34 mouse cellular contexts compared by ENCODE assay signal in the genomic region with DNA sequence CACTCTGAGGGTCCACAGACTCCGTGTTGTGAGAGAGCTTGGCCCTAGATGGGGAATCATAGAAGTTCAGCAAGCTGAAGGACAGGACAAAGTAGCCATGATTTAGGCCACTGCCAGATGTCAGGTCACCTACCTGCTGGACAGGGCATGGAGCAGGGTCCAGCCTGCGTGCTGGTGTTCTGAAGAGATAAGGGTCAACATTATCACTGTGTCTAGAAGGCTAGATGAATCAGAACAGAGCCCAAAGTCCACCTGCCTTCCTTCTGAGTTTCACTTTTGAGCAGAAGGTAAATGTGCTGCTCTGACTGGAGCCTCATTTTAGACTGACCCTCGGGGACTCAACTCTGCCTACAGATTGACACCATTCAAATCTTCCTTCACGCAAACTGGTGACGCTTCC. TPM values are rescaled to one million over a fixed set of nuclear protein-coding genes. Genes with fewer than 3 reads are reported as not detected.
A peak's percentile ranks its signal among the peaks of the same experiment; 100 is the strongest.
DNase-seq lines count a peak whose midpoint lies in the region; ATAC-seq and TF ChIP-seq lines count a peak whose summit lies in the region.
"Had no signal": no experiment of that assay in that cellular context is flagged by ENCODE, and none has a peak within 500 bp of the region (broad histone marks: within the 10 kb centered on the region; RNA-seq: fewer than 3 reads in every experiment).

A gene (plus strand): TSS at position 284 of the 400 bp plus-strand sequence.

- DNase-seq in liver, postnatal 0 days: no peak
- DNase-seq in liver, embryonic 11.5 days (ENCODE audit: low spot score): no peak
- no peak for DNase-seq in layer of hippocampus, postnatal 36 days
- no peak for DNase-seq in urinary bladder, postnatal 25 days (ENCODE audit: low spot score)
- DNase-seq: adrenal gland, adult 8-10 months; cerebellum, adult 18-20 months; cerebellum, postnatal 14 days; embryo, embryonic 11 days; heart, postnatal 14 days; kidney, adult 8-10 months; kidney, postnatal 4 days; layer of hippocampus, adult 9-11 months; liver, embryonic 13.5 days; lung, adult 2 months; lung, postnatal 10 days; right cerebral cortex, postnatal 4 days had no signal

- H3K36me3 ChIP-seq in liver, postnatal 0 days (replicated peaks; ENCODE audit: insufficient read depth, low read length): no peaks in the 10 kb centered on the region
- no peaks in the 10 kb centered on the region for H3K36me3 ChIP-seq in liver, embryonic 11.5 days (ENCODE audit: control insufficient read depth, insufficient read depth, low read length)
- H3K36me3 ChIP-seq in intestine, embryonic 16.5 days (ENCODE audit: control insufficient read depth, insufficient read depth, low read length): no peaks in the 10 kb centered on the region
- H3K36me3 ChIP-seq: embryonic facial prominence, embryonic 12.5 days; hindbrain, embryonic 10.5 days; hindbrain, embryonic 15.5 days; limb, embryonic 12.5 days; liver, embryonic 13.5 days; midbrain, embryonic 10.5 days; midbrain, embryonic 15.5 days; neural tube, embryonic 12.5 days; stomach, embryonic 15.5 days had no signal

- no peak within 1 kb of the TSS for H3K4me3 ChIP-seq in liver, postnatal 0 days (ENCODE audit: low read depth, low read length)
- no peak within 1 kb of the TSS for H3K4me3 ChIP-seq in liver, embryonic 11.5 days (ENCODE audit: low read depth, low read length)
- H3K4me3 ChIP-seq in bone marrow macrophage, adult 2 months (ENCODE audit: insufficient read depth, low read length): no peak within 1 kb of the TSS
- H3K4me3 ChIP-seq in intestine, embryonic 16.5 days (ENCODE audit: low read length): no peak within 1 kb of the TSS
- H3K4me3 ChIP-seq: embryonic facial prominence, embryonic 12.5 days; hindbrain, embryonic 10.5 days; hindbrain, embryonic 15.5 days; left cerebral cortex, adult 2 months; limb, embryonic 12.5 days; liver, embryonic 13.5 days; midbrain, embryonic 10.5 days; midbrain, embryonic 15.5 days; myocyte; neural tube, embryonic 12.5 days; stomach, embryonic 15.5 days had no signal

- TF ChIP-seq POLR2A in bone marrow macrophage, adult 2 months (IDR thresholded peaks at IDR 0.05; ENCODE audit: borderline replicate concordance, low read depth, low read length): no peak

- H3K4me2 ChIP-seq in liver, postnatal 0 days (ENCODE audit: low read depth, low read length): peak within 1 kb of the TSS; percentile 11; the same call in 1 of the 2 replicates
- no peak within 1 kb of the TSS for H3K4me2 ChIP-seq in liver, embryonic 11.5 days
- peak within 1 kb of the TSS; percentile 25; the same call in 1 of the 2 replicates for H3K4me2 ChIP-seq in intestine, embryonic 16.5 days (ENCODE audit: low read depth, low read length)
- H3K4me2 ChIP-seq: embryonic facial prominence, embryonic 12.5 days; hindbrain, embryonic 15.5 days; limb, embryonic 12.5 days; liver, embryonic 13.5 days; midbrain, embryonic 15.5 days; neural tube, embryonic 12.5 days; stomach, embryonic 15.5 days had no signal

- H3K27me3 ChIP-seq in liver, postnatal 0 days (ENCODE audit: insufficient read depth, low read length): peaks cover 4% of the 10 kb centered on the region; the same call in 1 of the 2 replicates
- peaks cover 4% of the 10 kb centered on the region; the same call in 1 of the 2 replicates for H3K27me3 ChIP-seq in liver, embryonic 11.5 days (replicated peaks; ENCODE audit: control insufficient read depth, insufficient read depth, low read length)
- no peaks in the 10 kb centered on the region; the same call in none of the 2 replicates for H3K27me3 ChIP-seq in intestine, embryonic 16.5 days (replicated peaks; ENCODE audit: control insufficient read depth, insufficient read depth, low read length)
- H3K27me3 ChIP-seq: embryonic facial prominence, embryonic 12.5 days; hindbrain, embryonic 15.5 days; liver, embryonic 13.5 days; midbrain, embryonic 15.5 days; neural tube, embryonic 12.5 days; stomach, embryonic 15.5 days had no signal

- peaks cover 11% of the 10 kb centered on the region for H3K4me1 ChIP-seq in liver, postnatal 0 days (ENCODE audit: insufficient read depth)
- H3K4me1 ChIP-seq in liver, embryonic 11.5 days (replicated peaks; ENCODE audit: control insufficient read depth, insufficient read depth, low read length): no peaks in the 10 kb centered on the region
- H3K4me1 ChIP-seq in bone marrow macrophage, adult 2 months (ENCODE audit: control insufficient read depth, insufficient read depth, low read length): peaks cover 19% of the 10 kb centered on the region
- H3K4me1 ChIP-seq in intestine, embryonic 16.5 days (ENCODE audit: control insufficient read depth, insufficient read depth, low read length): no peaks in the 10 kb centered on the region
- H3K4me1 ChIP-seq: embryonic facial prominence, embryonic 12.5 days; hindbrain, embryonic 10.5 days; hindbrain, embryonic 15.5 days; limb, embryonic 12.5 days; liver, embryonic 13.5 days; midbrain, embryonic 10.5 days; midbrain, embryonic 15.5 days; neural tube, embryonic 12.5 days; stomach, embryonic 15.5 days had no signal

- no peak for TF ChIP-seq EP300 in liver, postnatal 0 days (IDR thresholded peaks at IDR 0.05; ENCODE audit: low read depth)

- no peaks in the 10 kb centered on the region for H3K9me3 ChIP-seq in liver, postnatal 0 days (ENCODE audit: low read length)
- no peaks in the 10 kb centered on the region for H3K9me3 ChIP-seq in liver, embryonic 11.5 days (ENCODE audit: control insufficient read depth, low read length)
- no peaks in the 10 kb centered on the region for H3K9me3 ChIP-seq in intestine, embryonic 16.5 days (ENCODE audit: control insufficient read depth, low read length)
- H3K9me3 ChIP-seq: embryonic facial prominence, embryonic 12.5 days; hindbrain, embryonic 10.5 days; hindbrain, embryonic 15.5 days; limb, embryonic 12.5 days; liver, embryonic 13.5 days; midbrain, embryonic 10.5 days; midbrain, embryonic 15.5 days; neural tube, embryonic 12.5 days; stomach, embryonic 15.5 days had no signal

- ATAC-seq in liver, postnatal 0 days: no peak
- ATAC-seq in liver, embryonic 11.5 days (replicated peaks; ENCODE audit: low FRiP score): no peak
- ATAC-seq in intestine, embryonic 16.5 days: peak; percentile 89
- 0 out of 2 replicates have a peak, but pooled peaks have one; percentile 8 for ATAC-seq in neutrophil, adult 5-6 weeks (ENCODE audit: extremely low read depth, insufficient number of reproducible peaks, low FRiP score, poor library complexity, severe bottlenecking)
- ATAC-seq: forebrain, embryonic 14.5 days; midbrain, embryonic 15.5 days had no signal

- no peak within 1 kb of the TSS for H3K9ac ChIP-seq in liver, postnatal 0 days (replicated peaks)
- no peak within 1 kb of the TSS for H3K9ac ChIP-seq in liver, embryonic 11.5 days (ENCODE audit: low read depth, low read length)
- H3K9ac ChIP-seq in intestine, embryonic 16.5 days (ENCODE audit: low read depth, low read length): no peak within 1 kb of the TSS
- H3K9ac ChIP-seq: embryonic facial prominence, embryonic 12.5 days; hindbrain, embryonic 15.5 days; limb, embryonic 12.5 days; liver, embryonic 13.5 days; midbrain, embryonic 15.5 days; neural tube, embryonic 12.5 days; stomach, embryonic 15.5 days had no signal

- H3K27ac ChIP-seq in liver, postnatal 0 days (ENCODE audit: low read depth): peak within 1 kb of the TSS; percentile 70
- no peak within 1 kb of the TSS for H3K27ac ChIP-seq in liver, embryonic 11.5 days (ENCODE audit: low read depth, low read length)
- peak within 1 kb of the TSS; percentile 76 for H3K27ac ChIP-seq in bone marrow macrophage, adult 2 months (ENCODE audit: insufficient read depth, low read depth, low read length)
- H3K27ac ChIP-seq in intestine, embryonic 16.5 days (ENCODE audit: low read length): peak within 1 kb of the TSS; percentile 61
- H3K27ac ChIP-seq: embryonic facial prominence, embryonic 12.5 days; hindbrain, embryonic 10.5 days; hindbrain, embryonic 15.5 days; kidney, postnatal 0 days; left cerebral cortex, adult 2 months; limb, embryonic 12.5 days; liver, embryonic 13.5 days; midbrain, embryonic 10.5 days; midbrain, embryonic 15.5 days; neural tube, embryonic 12.5 days; stomach, embryonic 15.5 days had no signal

- WGBS in liver, postnatal 0 days (ENCODE audit: insufficient replicate concordance): 68% methylated on average over 5 of the region's 5 CpGs
- 78% methylated on average over 5 of the region's 5 CpGs for WGBS in liver, embryonic 11.5 days
- WGBS in intestine, embryonic 16.5 days: 78% methylated on average over 5 of the region's 5 CpGs

- TF ChIP-seq CTCF in liver, postnatal 0 days (IDR thresholded peaks at IDR 0.05; ENCODE audit: low read depth): no peak
- TF ChIP-seq CTCF in bone marrow macrophage, adult 2 months (IDR thresholded peaks at IDR 0.05; ENCODE audit: low read depth, low read length): no peak

RNA-seq across cellular contexts. Expression of the gene that starts here (rescaled TPM):
- not detected in 2 replicates for polyA plus RNA-seq in liver, postnatal 0 days (2015; fragmentation: Nextera tagmentation; extraction: Ambion mirVana)
- polyA plus RNA-seq in liver, embryonic 11.5 days (2014; fragmentation: Nextera tagmentation; extraction: Ambion mirVana): not detected in 2 replicates
- 0.41 and 0.71 TPM in 2 replicates for polyA plus RNA-seq in bone marrow macrophage, adult 2 months (2012; ENCODE audit: insufficient read depth, insufficient read length, missing spikeins)
- 10.6 and 16.0 TPM in 2 replicates for polyA plus RNA-seq in intestine, embryonic 16.5 days (2015; fragmentation: Nextera tagmentation; extraction: Ambion mirVana)
- total RNA-seq in neutrophil, adult 5-6 weeks (2017): 10.9 and 11.9 TPM in 2 replicates
- total RNA-seq in layer of hippocampus, postnatal 36 days (2021): under 1 TPM; 0.43 to 0.82 TPM
- polyA plus RNA-seq: embryonic facial prominence, embryonic 12.5 days; forebrain, embryonic 14.5 days; frontal cortex, adult 2 months; heart, embryonic 14.5 days; hindbrain, embryonic 10.5 days; inflammation-experienced regulatory T-cells, adult 6 months; limb, embryonic 12.5 days; midbrain, embryonic 15.5 days; myocyte; neural tube, embryonic 12.5 days had no signal

Comparison
In these comparisons a context has a peak if more than half of its experiments do, and no peak if none do; other contexts are left out.
1. ATAC-seq: peak in intestine, embryonic 16.5 days (single experiment) and neutrophil, adult 5-6 weeks (single experiment); none in liver, postnatal 0 days (single experiment) and liver, embryonic 11.5 days (single experiment).